Mouse (Mus musculus): ENCODE results near the gene Erc1. TPM values are rescaled to one million over a fixed set of nuclear protein-coding genes. Genes with fewer than 3 reads are reported as not detected.

The Erc1 gene
- polyA plus RNA-seq, 1 experiment from 2014 or later: 42.2 TPM

DNA sequence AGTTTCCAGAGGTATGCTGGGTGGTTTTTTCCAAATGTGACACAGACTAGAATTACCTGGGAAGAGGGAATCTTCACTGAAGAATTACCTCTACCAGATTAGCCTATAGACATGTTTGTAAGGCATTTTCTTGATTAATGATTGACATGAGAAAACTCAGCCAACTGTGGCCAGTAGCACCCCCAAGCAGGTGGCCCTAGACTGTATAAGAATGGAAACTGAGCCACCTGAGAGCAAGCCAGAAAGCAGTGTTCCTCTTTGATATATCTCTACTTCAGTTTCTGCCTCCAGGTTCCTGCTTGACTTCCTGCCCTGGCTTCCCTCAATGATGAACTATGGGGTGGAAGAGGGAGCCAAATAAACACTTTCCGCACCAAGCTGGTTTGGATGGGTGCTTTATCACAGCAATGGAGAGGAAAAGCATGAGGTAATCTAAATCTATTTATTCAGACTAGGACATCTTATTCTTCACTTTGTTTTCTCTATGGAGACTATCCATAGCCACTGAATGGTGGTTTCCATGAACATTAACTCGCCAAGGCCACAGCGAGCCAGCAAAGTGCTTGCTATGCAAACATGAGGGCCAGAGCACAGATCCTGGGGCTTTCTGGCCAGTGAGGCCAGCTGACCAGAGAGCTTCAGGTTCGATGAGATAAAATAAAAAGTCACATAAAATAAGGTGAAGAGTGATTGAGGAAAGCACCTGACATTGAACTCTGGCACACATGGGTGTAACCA lies 109.2 kb downstream of the Erc1 start:
- Histone ChIP-seq H3K4me3 (no peak overlapping the region), H3K27me3 (no peaks in the 10 kb centered on the region), H3K9ac (replicated peaks) (no peak overlapping the region), H3K4me1 (no peaks in the 10 kb centered on the region), H3K27ac (replicated peaks) (no peak overlapping the region), H3K4me2 (replicated peaks) (no peak overlapping the region), H3K9me3 (no peaks in the 10 kb centered on the region), H3K36me3 (peaks cover 13% of the 10 kb centered on the region)
- ATAC-seq (replicated peaks): no peak
- whole genome bisulfite sequencing: 92% methylated on average over 4 of the region's 4 CpGs

DNA sequence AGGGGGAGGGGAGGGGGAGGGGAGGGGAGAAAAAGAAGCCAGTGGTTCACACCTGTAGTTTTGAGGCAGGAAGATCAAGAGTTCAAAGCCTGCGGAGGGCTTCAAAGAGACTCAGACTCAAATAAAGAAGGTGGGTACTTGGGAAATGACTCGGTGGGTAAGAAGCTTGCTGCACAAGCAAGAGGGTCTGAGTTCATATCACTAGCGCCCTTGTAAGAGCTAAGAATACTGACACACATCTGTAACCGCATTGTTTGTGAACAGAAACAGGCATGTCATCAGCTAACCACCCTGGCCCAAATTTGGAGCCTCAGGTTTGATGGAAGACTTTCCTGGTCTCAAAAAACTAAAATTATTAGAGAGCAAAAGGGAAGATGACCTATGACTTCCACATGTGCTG lies 110.3 kb downstream of the Erc1 start:
- Histone ChIP-seq H3K9ac (replicated peaks) (no peak overlapping the region), H3K36me3 (peaks cover 7% of the 10 kb centered on the region), H3K27ac (replicated peaks) (no peak overlapping the region), H3K9me3 (no peaks in the 10 kb centered on the region), H3K27me3 (no peaks in the 10 kb centered on the region), H3K4me3 (no peak overlapping the region), H3K4me1 (no peaks in the 10 kb centered on the region), H3K4me2 (replicated peaks) (no peak overlapping the region)
- WGBS: 97% methylated on average over 4 of the region's 4 CpGs
- ATAC-seq (replicated peaks): no peak

- Histone ChIP-seq H3K9me3 (no peaks in the 10 kb centered on the region), H3K4me1 (no peaks in the 10 kb centered on the region), H3K4me2 (replicated peaks) (no peak overlapping the region), H3K36me3 (no peaks in the 10 kb centered on the region), H3K27ac (replicated peaks) (no peak overlapping the region), H3K4me3 (no peak overlapping the region), H3K9ac (replicated peaks) (no peak overlapping the region), H3K27me3 (no peaks in the 10 kb centered on the region)
- no peak for ATAC-seq (replicated peaks)
- WGBS: 77% methylated on average over 2 of the region's 2 CpGs
These were observed 112.0 kb downstream of the Erc1 start for GRCm38 (mm10) chr6:119735937-119736336.

- Histone ChIP-seq H3K27ac (replicated peaks) (no peak overlapping the region), H3K4me1 (no peaks in the 10 kb centered on the region), H3K27me3 (no peaks in the 10 kb centered on the region), H3K9ac (replicated peaks) (no peak overlapping the region), H3K4me3 (no peak overlapping the region), H3K4me2 (replicated peaks) (no peak overlapping the region), H3K9me3 (no peaks in the 10 kb centered on the region), H3K36me3 (no peaks in the 10 kb centered on the region)
- no peak for ATAC-seq (replicated peaks)
- 94% methylated on average over 2 of the region's 2 CpGs for WGBS
These were observed 116.8 kb downstream of the Erc1 start for GRCm38 (mm10) chr6:119731155-119731554.

DNA sequence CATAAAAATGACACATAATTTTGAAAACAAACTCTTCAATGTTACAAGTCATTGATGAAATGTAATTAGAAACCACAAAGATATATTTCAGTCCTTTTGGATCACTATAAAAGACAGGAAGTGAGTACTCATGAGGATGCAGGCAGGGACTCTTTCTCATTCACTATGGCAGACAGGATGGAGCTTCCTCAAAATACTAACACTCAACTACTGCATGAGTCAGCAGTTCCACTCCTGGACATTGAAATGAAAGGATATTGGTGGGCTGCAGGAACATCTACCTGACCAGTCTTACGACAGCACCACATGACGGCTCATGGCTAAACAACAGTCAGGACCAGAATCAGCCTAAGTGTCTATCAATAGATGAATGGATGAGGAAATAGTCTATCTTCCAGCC lies 132.7 kb downstream of the Erc1 start:
- H3K4me1 ChIP-seq: no peaks in the 10 kb centered on the region
- H3K9me3 ChIP-seq: no peaks in the 10 kb centered on the region
- no peak for ATAC-seq (replicated peaks)
- no peak overlapping the region for H3K27ac ChIP-seq (replicated peaks)
- H3K4me2 ChIP-seq (replicated peaks): no peak overlapping the region
- no peak overlapping the region for H3K4me3 ChIP-seq
- no peaks in the 10 kb centered on the region for H3K27me3 ChIP-seq
- H3K36me3 ChIP-seq: no peaks in the 10 kb centered on the region
- 92% methylated on average over 2 of the region's 2 CpGs for WGBS
- no peak overlapping the region for H3K9ac ChIP-seq (replicated peaks)

DNA sequence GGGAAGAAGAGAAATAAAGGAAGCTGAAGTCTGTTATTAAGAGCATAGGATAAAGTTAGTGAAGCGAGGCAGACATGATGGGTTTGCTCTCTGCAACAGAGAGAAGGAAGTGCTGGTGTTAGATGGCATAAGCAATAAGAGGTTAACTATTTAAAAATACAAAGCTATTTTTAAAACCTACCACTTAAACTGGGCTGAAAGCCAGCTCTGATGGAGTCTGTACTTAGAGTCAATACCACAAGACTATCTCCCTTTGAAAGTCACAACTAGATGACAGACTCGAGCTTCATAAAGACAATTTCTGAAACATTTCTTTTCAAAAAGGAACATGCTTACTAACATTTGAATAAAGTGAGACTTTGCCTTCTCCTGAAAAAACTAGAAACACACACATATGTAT lies 134.0 kb downstream of the Erc1 start:
- Histone ChIP-seq H3K4me1 (no peaks in the 10 kb centered on the region), H3K9ac (replicated peaks) (no peak overlapping the region), H3K27me3 (no peaks in the 10 kb centered on the region), H3K36me3 (no peaks in the 10 kb centered on the region), H3K27ac (replicated peaks) (no peak overlapping the region), H3K4me3 (no peak overlapping the region), H3K4me2 (replicated peaks) (no peak overlapping the region), H3K9me3 (no peaks in the 10 kb centered on the region)
- no peak for ATAC-seq (replicated peaks)
- 85% methylated on average over 2 of the region's 2 CpGs for WGBS

GRCm38 (mm10) chr6:119712486-119712885 lies 135.5 kb downstream of the Erc1 start:
- no peak for ATAC-seq (replicated peaks)
- no peaks in the 10 kb centered on the region for H3K4me1 ChIP-seq
- no peak overlapping the region for H3K9ac ChIP-seq (replicated peaks)
- WGBS: 85% methylated on average over 1 of the region's 1 CpGs
- no peaks in the 10 kb centered on the region for H3K36me3 ChIP-seq
- H3K4me3 ChIP-seq: no peak overlapping the region
- no peak overlapping the region for H3K27ac ChIP-seq (replicated peaks)
- no peaks in the 10 kb centered on the region for H3K9me3 ChIP-seq
- H3K27me3 ChIP-seq: no peaks in the 10 kb centered on the region
- H3K4me2 ChIP-seq (replicated peaks): no peak overlapping the region

GRCm38 (mm10) chr6:119711649-119712305 lies 136.2 kb downstream of the Erc1 start:
- H3K27me3 ChIP-seq: no peaks in the 10 kb centered on the region
- H3K4me1 ChIP-seq: no peaks in the 10 kb centered on the region
- no peak overlapping the region for H3K4me2 ChIP-seq (replicated peaks)
- H3K36me3 ChIP-seq: no peaks in the 10 kb centered on the region
- no peak overlapping the region for H3K27ac ChIP-seq (replicated peaks)
- no peak overlapping the region for H3K4me3 ChIP-seq
- H3K9ac ChIP-seq (replicated peaks): no peak overlapping the region
- 67% methylated on average over 8 of the region's 8 CpGs for WGBS
- no peak for ATAC-seq (replicated peaks)
- no peaks in the 10 kb centered on the region for H3K9me3 ChIP-seq

DNA sequence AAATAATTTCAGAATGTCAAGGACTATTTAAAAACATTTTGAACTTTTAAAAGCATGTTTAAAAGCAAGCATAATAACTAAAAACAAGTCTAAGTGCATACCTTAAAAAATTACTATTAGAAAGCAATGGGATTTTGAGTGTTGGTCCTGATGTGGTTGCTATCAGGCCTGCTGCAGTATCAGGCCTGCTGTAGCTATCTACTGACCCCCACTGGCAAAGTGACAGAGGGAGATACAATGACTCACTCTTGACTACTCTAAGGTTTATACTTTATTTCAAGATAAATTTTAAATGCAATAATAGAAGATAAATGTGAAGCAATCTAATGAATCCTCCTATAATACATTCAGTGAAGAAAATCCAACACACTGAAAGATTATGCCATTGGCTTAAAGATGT lies 138.4 kb downstream of the Erc1 start:
- Histone ChIP-seq H3K9me3 (no peaks in the 10 kb centered on the region), H3K27me3 (no peaks in the 10 kb centered on the region), H3K4me1 (no peaks in the 10 kb centered on the region), H3K27ac (replicated peaks) (no peak overlapping the region), H3K9ac (replicated peaks) (no peak overlapping the region), H3K4me2 (replicated peaks) (no peak overlapping the region), H3K36me3 (peaks cover 3% of the 10 kb centered on the region; the same call in 1 of the 2 replicates), H3K4me3 (no peak overlapping the region)
- no peak for ATAC-seq (replicated peaks)

- ATAC-seq (replicated peaks): no peak
- Histone ChIP-seq H3K4me1 (no peaks in the 10 kb centered on the region), H3K9ac (replicated peaks) (no peak overlapping the region), H3K9me3 (no peaks in the 10 kb centered on the region), H3K4me3 (no peak overlapping the region), H3K36me3 (peaks cover 3% of the 10 kb centered on the region; the same call in 1 of the 2 replicates), H3K27me3 (no peaks in the 10 kb centered on the region), H3K27ac (replicated peaks) (no peak overlapping the region), H3K4me2 (replicated peaks) (no peak overlapping the region)
- WGBS: 84% methylated on average over 5 of the region's 5 CpGs
These were observed 140.1 kb downstream of the Erc1 start for GRCm38 (mm10) chr6:119707911-119708310.

DNA sequence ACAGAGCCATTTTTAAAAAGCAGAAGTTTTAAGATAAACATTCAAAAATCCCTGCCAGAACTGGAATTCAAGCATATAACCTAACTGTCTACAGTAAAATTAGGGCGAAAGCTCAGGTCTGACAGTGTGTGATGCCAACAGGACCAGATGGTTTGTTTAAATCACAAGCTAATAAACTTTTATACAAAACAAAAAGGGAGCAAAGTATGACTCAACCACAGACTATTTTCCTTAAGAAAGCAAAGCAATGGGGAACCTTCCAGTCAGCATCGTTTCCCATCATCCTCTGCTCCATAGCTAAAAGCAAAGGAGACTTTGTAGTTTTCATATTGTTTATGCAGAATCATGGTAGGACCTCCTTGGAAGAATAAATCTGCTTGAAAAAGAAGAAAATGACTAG lies 143.1 kb downstream of the Erc1 start:
- Histone ChIP-seq H3K36me3 (peaks cover 3% of the 10 kb centered on the region; the same call in 1 of the 2 replicates), H3K9ac (replicated peaks) (no peak overlapping the region), H3K4me1 (no peaks in the 10 kb centered on the region), H3K4me3 (no peak overlapping the region), H3K27me3 (no peaks in the 10 kb centered on the region), H3K9me3 (no peaks in the 10 kb centered on the region), H3K27ac (replicated peaks) (no peak overlapping the region), H3K4me2 (replicated peaks) (no peak overlapping the region)
- 79% methylated on average over 2 of the region's 2 CpGs for WGBS
- no peak for ATAC-seq (replicated peaks)

DNA sequence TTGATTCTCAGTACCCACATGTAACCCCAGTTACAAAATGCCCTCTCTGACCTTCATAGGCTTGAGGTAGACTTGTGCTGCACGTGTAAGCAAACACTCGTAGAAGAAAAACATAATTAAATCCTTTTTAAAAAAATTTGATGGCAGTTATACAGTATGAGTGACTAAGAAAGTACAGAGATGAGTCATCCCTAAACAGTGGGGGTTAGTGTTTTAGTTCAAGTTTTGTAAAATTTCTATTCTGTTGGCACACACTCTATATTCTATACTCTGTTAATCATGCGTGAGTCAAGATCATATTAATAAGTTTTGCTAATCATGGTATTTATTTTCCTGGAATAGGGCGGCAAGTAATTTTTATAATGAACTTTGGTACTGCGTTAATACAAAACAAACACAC lies 155.2 kb downstream of the Erc1 start:
- Histone ChIP-seq H3K27ac (replicated peaks) (no peak overlapping the region), H3K9me3 (no peaks in the 10 kb centered on the region), H3K4me2 (replicated peaks) (no peak overlapping the region), H3K4me3 (no peak overlapping the region), H3K9ac (replicated peaks) (no peak overlapping the region), H3K4me1 (no peaks in the 10 kb centered on the region), H3K27me3 (no peaks in the 10 kb centered on the region), H3K36me3 (peaks cover 15% of the 10 kb centered on the region)
- no peak for ATAC-seq (replicated peaks)
- 92% methylated on average over 5 of the region's 5 CpGs for WGBS

DNA sequence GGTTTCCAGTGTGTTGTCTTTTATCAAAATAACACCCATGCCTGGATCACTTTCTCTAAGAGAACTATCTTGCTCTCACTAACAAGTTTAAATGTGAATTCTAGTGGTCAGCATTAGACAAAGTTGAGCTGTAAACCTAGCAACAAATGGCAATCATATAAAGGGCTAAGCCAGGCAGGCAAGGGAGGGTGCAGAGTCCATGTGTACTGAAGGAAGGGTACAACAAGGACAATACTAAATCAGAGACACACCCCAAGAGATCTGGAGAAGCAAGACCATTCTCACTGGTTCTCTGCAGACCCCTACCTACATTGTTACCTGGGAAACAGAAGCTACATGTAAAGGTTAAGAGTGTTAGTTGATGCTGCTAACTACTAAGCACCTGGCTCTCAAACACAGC lies 161.5 kb downstream of the Erc1 start:
- H3K36me3 ChIP-seq: peaks cover 5% of the 10 kb centered on the region; the same call in 1 of the 2 replicates
- no peaks in the 10 kb centered on the region for H3K4me1 ChIP-seq
- no peak overlapping the region for H3K27ac ChIP-seq (replicated peaks)
- no peaks in the 10 kb centered on the region for H3K27me3 ChIP-seq
- no peaks in the 10 kb centered on the region for H3K9me3 ChIP-seq
- no peak overlapping the region for H3K4me2 ChIP-seq (replicated peaks)
- no peak for ATAC-seq (replicated peaks)
- H3K9ac ChIP-seq (replicated peaks): no peak overlapping the region
- H3K4me3 ChIP-seq: no peak overlapping the region
